Mouse (Mus musculus) mature B cell (primary cell): ENCODE data around the gene Il17rb.

Experiments
- in situ Hi-C: fragments of 300-500 bp; cut with MboI; formaldehyde crosslinking; loops from 2 replicates; pipeline ENCODE4 v1.14.3; 2019

The Il17rb gene

DNA sequence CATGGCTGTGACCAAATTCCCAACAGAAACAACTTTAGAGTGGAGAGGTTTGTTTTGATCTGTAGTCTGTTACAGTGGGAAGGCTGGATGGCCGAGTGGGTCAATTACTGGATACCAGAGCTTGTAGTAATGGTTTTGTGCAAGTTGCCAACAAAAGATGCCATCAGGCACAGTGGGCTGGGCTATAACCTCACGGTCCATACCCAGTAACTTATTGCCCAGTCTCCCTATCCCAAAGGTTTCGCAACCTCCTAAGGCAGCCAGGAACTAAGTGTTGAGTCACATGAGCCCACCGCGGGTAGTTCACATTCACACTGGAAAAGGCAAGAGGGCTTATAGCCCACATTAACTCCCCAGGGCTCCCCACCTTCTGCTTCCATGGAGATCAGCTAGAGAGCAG lies 8.0 kb upstream of the Il17rb start:
- in situ Hi-C loops = no loop called here

DNA sequence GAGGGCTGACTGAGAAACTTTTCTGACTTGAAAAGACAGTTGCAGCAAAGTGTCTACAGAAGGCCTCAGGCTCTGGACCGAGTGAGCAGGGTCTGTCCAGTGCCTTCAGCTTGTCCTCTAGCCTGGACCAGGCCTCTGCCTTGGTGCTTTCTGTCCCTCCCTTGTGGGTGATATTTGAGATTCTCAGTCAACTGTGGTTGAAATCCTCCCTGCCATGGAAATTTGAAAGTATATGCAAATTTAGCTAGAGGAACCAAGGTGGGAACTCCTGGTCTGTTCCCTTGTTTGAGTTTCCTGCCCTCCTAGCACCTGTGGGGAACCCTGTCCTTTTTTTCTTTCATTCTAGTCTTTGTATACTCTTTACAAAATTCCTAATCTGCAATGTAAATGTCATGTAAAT lies 6.3 kb upstream of the Il17rb start:
- in situ Hi-C loops = no loop called here

DNA sequence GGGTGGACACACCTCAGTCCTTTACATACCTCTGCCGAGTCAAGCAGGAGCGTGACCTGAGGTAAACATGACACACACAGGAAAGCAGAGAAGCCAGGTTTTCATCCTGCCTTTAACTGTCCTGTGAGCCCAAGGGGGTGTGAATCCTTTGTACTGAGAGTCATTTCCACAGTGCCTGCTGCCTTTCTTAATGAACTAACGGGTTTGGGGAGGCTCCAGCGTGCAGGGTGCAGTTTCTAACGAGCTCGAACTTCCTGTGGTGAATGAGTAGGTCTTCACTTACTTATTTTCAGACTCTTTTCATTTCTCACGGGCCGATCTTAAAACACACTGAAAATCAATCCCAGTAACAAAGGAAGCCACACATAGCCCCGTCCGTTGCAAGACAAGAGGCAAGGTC lies 5.8 kb upstream of the Il17rb start:
- in situ Hi-C loops = no loop called here

- in situ Hi-C loops = no loop called here
Observed at GRCm38 (mm10) chr14:30011886-30012560, 3.3 kb upstream of the Il17rb start.

DNA sequence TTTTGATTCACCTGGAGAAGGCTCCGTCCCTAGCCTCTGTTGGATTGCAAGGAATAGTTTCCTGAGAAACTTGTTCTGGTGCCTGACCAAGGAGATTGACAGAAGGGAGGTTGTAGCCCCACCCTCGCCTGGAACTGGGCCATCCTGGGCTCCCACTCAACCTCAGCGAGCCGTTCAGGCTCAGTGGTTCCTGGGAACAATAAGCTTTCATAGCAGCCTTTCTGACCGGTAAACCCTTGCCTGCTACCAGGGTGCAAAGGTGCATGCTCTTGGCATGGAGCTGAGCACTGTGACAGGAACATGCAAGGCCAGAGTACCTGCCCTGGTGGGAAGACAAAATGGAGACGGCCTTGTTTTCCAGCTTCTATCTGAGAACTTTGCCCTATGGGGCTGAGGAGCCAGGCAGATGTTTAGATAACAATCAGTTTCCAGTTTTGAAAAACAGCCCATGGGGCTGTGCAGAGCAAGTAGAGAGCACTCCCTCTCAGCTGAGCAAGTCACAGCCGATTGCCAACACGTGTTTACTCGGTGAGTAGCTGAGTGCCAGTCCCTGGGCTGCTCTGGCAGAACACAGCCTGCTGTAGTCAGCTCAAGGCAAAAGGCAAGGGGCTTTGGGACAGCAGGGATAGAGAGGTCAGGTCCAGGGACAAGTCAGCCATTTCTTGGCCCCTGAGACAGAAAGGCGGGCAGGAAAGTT lies 1.3 kb upstream of the Il17rb start:
- in situ Hi-C loops = no loop called here

- in situ Hi-C loops = no loop called here
Observed at GRCm38 (mm10) chr14:29999475-29999811, 9.3 kb downstream of the Il17rb start.

DNA sequence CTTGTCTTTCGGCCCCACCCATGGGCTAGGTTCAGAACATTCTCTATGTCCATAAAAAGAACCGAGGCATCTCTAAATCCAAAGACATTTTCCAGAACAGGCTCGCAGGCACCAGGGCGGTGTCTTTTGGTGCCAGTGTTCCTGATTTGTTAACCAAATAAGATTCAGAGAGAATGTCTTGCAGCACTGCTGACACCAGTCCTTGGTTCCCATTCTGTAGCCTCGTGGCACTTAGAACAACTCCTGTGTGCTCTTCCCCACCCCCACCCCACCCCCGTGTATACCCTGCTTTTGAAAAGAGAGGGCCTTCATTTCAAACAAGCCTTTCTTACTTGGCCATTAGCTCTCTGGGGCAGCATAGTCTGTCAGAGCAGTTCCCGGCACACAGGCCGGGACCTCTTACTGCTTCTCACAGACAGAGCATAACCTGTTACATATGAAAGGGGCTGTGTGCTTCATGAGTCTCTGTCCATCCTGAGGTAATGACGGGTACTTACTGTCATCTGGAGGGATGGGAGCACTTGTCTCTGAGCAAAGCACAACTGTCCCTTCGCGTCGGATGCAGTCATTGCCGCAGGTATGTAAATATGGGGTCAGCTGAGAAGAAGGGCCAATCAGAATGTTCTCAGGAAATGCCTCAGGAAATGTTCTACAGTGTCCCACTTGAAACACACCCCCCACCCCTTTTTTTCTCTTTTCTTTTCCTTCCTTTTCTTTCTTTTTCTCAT lies 9.8 kb downstream of the Il17rb start:
- in situ Hi-C loops = no loop called here

GRCm38 (mm10) chr14:29997345-29997744 lies 11.4 kb downstream of the Il17rb start:
- in situ Hi-C loops = no loop called here

- in situ Hi-C loops = no loop called here
Observed at GRCm38 (mm10) chr14:29996000-29996751, 12.5 kb downstream of the Il17rb start.

DNA sequence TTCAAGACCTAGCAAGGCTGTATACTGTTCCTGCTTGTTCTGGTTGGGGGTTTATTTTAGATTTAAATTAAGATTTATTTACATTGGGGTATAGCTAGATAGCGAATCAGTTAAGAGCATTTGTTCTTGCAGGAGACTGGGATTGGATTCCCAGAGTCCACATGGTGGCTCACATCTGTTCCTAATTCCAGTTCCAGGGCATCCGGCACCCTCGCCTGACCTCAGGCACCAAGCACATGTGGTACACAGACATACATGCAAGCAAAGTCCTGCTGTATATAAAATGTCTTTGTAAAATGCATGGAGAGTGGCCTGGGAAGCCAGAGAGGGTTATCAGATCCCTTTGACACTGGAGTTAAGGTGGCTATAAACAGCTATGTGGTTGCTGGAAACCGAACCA lies 13.7 kb downstream of the Il17rb start:
- in situ Hi-C loops = no loop called here

DNA sequence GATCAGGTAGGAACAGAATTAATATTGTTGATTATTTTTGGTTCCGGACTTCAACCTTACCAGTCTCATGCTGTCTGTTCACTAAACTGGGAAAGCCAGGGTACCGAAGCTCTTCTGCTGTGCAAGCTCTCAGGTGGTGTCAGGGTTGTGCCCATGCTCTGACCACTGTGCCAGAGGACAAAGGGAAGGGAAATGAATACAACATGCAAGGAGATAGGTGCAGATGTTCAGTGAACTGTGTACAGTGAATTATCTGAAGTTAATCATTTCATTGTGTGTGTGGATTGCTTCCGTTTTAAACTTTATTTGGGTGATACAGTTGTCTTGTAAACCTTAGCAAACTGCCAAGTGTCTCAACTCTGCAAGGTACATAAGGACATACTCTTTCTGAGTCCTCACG lies 20.4 kb downstream of the Il17rb start:
- in situ Hi-C loops = no loop called here

DNA sequence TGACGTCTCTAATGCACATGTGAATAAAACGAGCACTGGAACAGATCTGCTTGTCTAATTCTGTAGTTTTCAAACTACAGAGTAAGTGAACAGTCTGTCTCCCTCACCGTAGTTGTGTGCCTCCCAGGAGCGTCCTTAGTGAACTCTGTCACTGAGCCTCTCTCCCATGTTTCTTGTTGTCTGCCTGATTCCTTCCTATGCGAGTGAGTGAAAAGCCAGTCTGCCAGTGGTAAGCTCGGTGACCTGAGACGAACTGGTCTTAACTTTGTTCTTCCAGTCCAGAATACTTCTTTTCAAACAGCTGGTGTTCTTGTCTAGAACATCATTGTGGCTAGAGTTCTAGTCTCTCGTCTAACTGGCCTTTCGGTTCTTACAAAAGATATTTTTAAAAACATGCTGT lies 21.0 kb downstream of the Il17rb start:
- in situ Hi-C loops = no loop called here

- in situ Hi-C loops = no loop called here
Observed at GRCm38 (mm10) chr14:29987276-29987675, 21.4 kb downstream of the Il17rb start.

DNA sequence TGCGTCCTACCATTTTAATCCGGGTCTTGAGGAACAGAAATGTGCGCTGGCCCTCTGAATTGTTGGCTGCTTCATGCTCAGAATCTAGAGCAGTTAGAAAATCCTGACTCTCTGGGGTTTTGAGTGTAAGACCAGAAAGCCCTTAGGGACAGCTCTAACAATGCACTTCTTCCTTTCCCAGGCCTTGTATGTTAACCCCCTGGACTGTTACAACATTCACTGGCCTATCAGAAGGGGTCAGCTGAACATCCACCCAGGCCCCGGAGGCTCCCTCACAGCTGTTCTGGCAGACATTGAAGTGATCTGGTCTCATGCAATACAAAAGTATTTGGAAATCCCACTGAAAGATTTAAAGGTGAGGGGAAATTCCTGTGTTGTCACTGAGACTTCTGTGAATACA lies 22.6 kb downstream of the Il17rb start:
- in situ Hi-C loops = no loop called here

DNA sequence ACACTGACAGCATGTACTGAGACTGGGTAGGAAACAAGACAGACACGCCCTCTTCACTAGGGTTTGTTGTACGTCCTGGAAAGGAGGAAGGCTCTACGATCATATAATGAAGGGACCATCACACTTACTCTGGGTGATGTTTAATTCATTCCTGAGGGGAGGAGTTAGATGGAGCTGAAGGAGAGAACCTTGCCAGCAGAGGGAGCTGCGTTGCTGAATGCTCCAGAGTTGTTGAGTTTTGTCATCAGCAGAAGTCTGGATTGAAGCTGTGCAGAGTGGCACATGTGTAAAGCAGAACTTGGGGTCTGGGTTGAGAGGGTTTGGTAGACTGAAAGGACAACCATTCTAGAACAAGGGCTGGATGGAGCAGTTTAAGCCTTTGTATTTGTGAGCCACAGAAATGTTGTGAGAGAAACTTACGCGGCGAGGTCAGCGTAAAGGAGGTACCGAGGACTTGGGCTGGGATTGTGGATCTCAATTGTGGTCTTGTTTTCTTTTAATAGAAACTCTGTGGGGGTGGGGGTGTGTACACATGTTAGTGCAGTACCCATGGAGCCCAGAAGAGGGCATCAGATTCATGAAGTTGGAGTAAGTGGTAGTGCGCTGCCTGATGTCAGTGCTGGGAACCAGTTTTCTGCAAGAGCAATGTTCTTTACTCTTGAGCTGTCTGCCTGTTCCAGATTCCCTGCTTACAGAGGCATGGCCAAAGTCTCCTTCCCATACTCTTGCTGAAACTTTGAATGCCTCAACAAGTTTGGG lies 28.1 kb downstream of the Il17rb start:
- in situ Hi-C loops = no loop called here

- in situ Hi-C loops = no loop called here
Observed at GRCm38 (mm10) chr14:29978254-29979204, 30.2 kb downstream of the Il17rb start, which contains the start of gene Actr8. Gene Actr8 (plus strand): TSS chr14:29978337.

DNA sequence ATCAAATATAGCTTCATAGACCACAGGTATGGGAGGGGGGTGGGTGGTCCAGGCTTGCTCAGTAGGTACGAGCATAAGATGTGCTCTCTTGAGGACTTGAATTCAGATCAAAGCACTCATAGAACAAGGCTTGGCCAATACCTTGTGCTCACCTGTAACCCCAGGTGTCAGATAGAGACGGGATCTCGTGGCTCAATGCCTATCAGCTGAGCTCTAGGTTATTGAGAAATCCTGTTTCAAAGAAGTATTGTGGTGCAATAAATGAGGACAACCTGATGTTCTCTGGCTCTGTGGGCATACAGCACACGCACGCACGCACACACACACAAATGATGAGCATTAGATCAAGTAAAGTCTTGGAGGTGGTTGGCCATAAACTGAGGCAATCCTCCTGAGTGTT lies 31.8 kb downstream of the Il17rb start:
- in situ Hi-C loops = no loop called here

DNA sequence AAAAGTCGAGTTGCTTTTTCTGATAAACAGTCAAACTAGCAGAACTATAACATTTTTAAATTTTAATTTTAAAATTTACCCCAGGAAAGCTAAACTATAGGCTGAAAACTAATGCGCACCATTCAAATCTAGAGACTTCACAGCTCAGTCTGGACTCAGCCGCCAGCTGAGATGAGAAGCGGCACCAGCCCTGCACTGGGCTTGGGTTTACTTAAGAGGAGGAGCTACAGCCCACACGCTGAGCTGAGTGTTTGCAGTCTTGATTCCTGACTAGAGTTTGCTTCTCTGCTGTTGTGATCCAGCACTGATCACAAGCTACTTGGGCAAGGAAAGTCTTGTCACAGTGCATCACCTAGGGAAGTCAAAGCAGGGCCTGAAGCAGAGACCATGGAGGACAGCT lies 36.7 kb downstream of the Il17rb start:
- in situ Hi-C loops = no loop called here

DNA sequence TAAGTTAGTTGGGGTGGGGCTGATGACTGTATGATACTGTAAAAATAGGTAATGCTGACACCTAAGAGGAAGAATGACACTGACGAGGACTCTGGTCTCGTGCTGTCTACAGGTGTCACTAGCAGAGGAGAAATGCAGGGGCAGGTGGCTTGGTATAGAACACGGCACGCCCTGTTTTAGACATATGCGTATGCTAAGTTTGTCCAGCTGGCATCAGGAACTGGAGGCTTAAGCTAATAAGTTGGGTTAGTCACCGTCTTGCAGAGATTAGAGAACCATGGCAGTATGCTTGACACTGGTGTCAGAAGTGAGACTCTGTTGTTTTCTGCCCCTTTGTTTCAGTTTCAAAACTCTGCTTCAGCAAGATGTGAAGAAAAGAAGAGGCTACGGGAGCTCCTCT lies 37.2 kb downstream of the Il17rb start:
- in situ Hi-C loops = no loop called here

- in situ Hi-C loops = no loop called here
Observed at GRCm38 (mm10) chr14:29968075-29968821, 40.4 kb downstream of the Il17rb start, which contains the start of gene Selenok. Gene Selenok (plus strand): TSS chr14:29968308.
